Mouse (Mus musculus): ENCODE measurements around the gene Pigl.
A peak's percentile ranks its signal among the peaks of the same experiment; 100 is the strongest.
"Not testable (repeated sequence)": the region's sequence is repeated elsewhere in the genome, so short reads cannot be mapped to it uniquely, and the experiment has no call there.

Pigl gene

GRCm38 (mm10) chr11:62470451-62470850 lies 12.2 kb downstream of the Pigl start:
- DNase-seq = no peak

GRCm38 (mm10) chr11:62473516-62473915 lies 15.3 kb downstream of the Pigl start:
- no peak for DNase-seq

- no peak for DNase-seq
Observed at GRCm38 (mm10) chr11:62476156-62476555, 17.9 kb downstream of the Pigl start.

DNA sequence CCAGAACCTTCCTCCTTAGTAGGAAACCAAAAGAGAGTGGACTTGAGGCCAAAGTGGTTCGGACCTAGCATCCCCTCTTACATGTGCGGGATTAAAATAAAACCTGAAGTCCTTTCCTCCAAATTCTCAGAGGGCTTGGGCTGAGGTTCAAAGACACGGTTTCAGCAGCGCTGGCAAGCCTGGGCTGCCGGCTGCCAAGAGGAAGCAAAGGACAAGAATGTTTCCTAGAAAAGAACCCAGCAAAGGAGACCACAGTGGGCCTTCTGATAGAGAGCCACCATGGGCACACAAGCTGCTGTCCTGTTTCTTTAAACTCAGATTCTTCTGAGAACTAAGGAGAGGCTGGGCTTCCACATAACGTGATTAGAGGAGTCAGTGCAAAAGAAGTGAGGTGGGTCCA lies 20.7 kb downstream of the Pigl start:
- no peak for DNase-seq

DNA sequence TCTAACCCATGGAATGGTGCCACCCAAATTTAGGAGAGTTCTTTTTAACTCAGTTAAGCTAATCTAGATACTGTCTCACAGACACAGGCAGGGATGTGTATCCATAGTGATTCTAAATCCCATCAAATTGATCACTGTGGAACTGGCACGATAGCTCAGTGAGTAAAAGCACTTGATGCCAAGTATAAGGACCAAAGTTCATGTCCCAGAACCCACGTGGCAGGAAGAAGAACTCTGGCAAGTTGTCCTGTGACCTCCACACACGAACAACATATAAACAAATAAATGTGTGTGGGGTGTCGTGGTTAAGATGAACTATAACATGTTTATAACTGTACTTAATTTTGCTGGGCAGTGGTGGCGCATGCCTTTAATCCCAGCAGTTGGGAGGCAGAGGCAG lies 21.3 kb downstream of the Pigl start:
- DNase-seq = no peak

- DNase-seq = no peak
Observed at GRCm38 (mm10) chr11:62486949-62487348, 28.7 kb downstream of the Pigl start.

DNA sequence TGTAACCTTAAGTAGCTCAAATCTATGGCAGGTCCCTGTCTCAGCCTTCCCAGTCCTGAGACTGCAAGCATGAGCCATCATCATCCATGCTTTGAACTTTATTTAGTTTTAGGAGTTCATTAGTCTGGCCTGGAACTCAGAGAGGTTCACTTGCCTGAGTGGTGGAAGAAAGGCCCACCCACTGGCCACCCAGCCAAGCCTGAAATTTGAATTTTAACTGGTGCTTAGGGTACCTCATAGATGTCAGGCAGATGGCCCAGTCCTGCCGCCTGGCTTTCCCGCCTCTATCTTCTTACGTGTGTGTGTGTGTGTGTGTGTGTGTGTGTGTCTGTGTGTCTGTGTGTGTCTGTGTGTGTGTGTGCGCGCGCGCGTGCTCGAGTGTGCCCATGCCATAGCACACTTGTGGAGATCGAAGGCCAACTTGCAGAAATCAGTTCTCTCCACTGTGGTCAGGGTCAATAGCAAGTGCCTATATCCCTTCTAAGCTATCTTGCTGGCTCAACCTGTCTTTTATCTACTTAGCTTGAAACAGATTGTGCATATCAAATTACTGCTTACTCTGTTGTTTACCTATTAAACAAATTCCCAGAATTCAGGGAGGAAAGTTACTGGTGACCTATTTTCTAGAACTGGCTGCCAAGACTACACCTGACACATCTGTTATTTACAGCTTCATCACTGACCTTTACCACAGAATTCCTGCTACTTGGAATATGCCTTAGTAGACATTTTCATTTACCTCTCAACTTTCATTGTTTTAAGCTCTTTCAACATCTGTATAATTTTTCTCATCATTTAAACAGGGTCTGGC lies 29.5 kb downstream of the Pigl start:
- no peak for DNase-seq

DNA sequence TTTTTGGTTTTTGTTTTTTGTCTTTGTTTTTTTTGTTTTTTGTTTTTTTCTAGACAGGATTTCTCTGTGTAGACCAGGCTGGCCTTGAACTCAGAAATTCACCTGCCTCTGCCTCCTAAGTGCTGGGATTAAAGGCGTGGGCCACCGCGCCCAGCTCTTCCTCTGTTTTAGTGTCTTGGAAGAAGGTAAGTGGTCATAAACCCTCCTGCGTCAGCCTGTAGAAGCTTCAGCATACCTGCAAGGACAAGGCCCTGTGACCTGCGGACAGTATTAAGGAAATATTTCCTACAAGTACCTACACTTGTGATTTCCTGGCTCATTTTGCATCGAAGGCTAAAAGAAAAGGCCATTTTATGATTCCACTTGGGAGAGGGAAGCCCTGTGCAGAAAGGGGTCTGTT lies 35.4 kb downstream of the Pigl start:
- no peak for DNase-seq

GRCm38 (mm10) chr11:62494754-62495275 lies 36.6 kb downstream of the Pigl start:
- no peak for DNase-seq

DNA sequence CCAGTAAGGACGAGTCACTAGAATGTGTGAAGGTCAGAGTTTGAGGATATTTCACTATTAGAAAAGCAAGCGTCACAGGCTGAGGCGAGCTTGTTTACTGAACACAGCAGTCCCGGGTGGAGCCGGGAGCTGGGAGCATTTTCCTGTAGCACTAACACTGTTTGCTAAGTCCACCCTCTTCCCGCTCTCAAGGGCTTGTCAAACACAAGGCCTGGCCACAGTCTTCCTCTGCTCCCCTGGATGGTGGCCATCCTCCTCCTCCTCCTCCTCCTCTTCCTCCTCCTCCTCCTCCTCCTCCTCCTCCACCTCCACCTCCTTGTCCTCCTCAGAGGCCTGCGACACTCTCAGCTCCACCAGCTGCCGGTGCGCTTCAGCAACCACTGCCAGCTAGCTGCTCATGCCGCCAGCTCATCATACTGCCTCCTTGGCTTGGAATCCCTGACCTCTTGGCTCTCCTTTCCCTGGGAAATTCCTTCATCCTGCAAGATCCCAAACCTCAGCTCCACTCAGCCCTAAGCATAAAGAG lies 37.1 kb downstream of the Pigl start:
- DNase-seq = no peak

DNA sequence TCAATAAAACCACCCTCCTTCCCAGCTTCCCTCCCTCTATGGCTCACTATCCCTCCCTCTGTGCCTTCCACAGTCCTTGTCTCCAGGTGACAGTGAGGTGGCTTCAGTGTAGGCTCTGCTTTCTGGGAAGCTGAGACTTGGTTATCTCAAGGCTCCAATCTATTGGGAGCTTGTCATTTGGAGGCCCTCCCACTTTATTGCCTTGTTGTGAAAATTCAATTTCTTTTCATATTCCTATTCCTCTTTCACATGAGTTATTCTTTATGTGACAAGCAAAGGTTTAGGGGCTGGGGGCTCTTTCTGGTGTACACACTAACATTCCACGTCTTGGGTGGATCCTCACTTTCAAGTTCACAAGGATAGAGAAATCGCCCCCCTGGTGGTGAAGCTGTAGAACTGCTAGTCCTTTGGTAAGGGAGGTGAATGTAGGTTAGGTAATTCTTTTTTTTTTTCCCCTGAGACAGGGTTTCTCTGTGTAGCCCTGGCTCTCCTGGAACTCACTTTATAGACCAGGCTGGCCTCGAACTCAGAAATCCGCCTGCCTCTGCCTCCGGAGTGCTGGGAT lies 38.0 kb downstream of the Pigl start:
- DNase-seq = peak; percentile 59 to 63

- DNase-seq = no peak
Observed at GRCm38 (mm10) chr11:62497181-62497580, 38.9 kb downstream of the Pigl start.

- DNase-seq = no peak
Observed at GRCm38 (mm10) chr11:62498802-62499201, 40.5 kb downstream of the Pigl start.

DNA sequence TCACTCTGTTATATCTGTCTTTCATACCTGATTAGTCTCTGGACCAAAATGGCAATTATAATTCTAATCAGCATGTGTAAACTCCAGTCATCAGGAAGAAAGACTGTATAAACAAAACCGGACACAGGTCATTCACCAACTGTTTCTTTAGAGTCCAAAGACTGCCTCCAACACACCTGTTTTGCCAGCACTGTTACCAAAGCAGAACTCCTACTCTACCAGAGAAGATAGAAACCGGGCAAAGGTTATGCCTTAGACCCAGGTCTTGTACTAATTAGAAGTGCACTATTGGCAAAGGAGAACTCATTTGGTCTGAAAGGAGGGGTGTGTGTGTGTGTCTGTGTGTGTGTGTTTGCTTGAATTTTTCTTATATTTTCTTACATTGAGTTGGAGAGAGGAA lies 42.3 kb downstream of the Pigl start:
- DNase-seq = no peak

DNA sequence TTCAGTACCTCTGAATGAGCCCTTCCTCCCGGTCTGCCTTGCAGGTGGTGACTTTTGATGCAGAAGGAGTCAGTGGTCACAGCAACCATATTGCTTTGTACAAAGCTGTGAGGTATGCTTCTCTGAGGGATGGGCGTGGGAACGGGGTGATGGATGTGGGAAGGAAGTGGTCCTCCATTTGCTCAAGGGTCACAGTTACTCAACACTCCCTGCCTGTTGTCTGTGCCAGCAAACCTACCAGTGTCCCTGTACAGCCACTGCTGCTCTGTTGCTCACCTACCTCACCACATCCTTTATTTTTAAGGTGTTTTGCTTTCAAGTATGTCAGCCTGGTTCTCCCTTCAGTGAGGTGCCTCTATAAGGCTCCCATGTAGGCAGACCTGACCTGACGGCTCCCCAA lies 49.4 kb downstream of the Pigl start:
- no peak for DNase-seq

GRCm38 (mm10) chr11:62508365-62508764 lies 50.1 kb downstream of the Pigl start:
- DNase-seq = not testable (repeated sequence)

DNA sequence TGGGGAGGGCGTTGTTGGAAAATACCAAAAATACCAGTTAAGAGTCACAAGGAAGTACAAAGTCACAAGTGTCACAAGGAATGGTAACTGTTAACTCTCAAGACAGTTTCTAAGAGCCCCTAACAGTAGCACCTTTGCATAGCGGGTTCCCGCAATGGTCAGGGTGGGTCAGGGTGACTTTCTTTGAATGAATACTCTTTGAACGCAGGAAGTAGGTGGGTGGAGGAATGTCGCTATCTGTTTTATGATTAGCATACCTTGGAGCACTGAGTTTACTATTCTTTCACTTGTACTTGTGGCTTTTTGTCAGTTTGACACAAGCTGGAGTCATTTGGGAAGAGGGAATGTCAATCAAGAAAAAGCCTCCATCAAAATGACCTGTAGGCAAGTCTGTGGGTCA lies 50.6 kb downstream of the Pigl start:
- not testable (repeated sequence) for DNase-seq

DNA sequence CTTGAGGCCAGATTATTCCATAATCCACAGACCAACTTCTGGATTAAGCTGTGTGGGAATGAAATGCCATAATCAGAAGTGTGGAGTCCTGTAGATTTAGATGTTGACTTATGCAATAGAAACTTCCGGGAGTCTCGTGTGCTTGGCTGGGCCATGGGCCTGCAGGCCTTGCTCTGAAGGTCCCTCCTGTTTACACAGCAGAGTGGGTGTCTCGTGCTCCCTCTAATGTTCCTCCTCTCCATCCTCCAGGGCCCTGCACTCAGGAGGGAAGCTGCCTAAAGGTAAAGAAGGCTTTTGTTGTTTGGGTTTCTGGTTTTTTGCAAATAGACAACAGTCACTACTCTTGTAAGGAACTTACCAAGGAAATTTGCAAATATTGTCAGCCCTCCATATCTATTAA lies 51.3 kb downstream of the Pigl start:
- no peak for DNase-seq

DNA sequence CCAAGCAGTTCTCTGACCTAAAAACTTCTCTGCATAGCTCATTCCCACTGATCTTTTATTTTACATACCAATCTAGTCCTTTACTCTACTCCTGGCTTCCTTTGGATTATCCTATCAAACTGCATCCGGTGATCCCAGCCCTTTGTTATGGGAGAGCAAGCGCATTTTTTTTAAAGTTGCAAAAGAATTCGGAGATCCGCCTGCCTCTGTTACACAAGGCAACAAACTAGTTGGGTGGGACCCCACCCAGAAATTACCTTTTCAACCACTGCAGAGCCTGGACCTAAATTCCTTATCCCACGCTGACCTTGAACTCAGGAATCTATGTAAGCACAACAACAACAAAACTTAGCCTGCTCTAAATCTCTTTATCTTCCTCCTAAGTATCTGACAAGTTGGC lies 52.7 kb downstream of the Pigl start:
- DNase-seq = no peak

- no peak for DNase-seq
Observed at GRCm38 (mm10) chr11:62511444-62512202, 53.4 kb downstream of the Pigl start.

- no peak for DNase-seq
Observed at GRCm38 (mm10) chr11:62512529-62513080, 54.3 kb downstream of the Pigl start.

GRCm38 (mm10) chr11:62513311-62513710 lies 55.1 kb downstream of the Pigl start:
- DNase-seq = no peak

GRCm38 (mm10) chr11:62518991-62519390 lies 60.7 kb downstream of the Pigl start:
- DNase-seq = no peak
